Mouse (Mus musculus): ENCODE data around the gene Mrpl45. TPM values are rescaled to one million over a fixed set of nuclear protein-coding genes. Genes with fewer than 3 reads are reported as not detected.
"Not testable (repeated sequence)": the region's sequence is repeated elsewhere in the genome, so short reads cannot be mapped to it uniquely, and the experiment has no call there.

The Mrpl45 gene
- total and polyA plus RNA-seq, 3 experiments, result 106 to 153 (median 124) TPM

DNA sequence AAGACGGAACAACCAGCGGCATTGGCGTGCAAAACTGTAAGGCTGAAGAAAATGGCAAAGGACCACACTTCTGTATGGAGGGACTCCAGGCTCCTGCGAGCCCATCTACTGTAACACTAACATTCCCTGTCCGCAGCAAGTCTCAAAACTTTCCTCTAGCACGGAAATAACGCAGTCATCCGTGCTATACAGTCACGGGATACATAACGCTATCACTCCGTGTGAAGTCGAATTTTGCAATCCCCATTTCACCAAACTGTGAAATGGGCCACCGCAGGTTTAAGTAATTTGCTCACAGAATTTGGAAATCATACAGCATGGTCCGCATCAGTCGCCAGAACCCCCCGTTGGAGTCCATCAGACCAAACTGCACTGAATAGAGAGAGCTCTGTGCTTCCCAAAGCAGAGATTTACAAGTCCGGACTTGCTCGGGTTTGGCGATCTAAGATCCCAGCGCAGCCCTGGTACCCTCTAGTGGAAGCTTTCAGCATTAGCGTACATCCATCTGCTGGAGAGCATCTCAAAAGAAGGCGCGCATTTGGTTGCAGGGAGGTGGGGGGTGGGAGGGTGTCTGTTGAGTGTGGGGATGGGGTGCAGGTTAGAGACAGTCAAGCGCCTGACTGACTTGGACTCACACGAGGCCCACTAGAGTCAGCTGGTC lies 5.5 kb upstream of the Mrpl45 start (continued):
- TF ChIP-seq CHD1 (IDR thresholded peaks at IDR 0.05; ENCODE audit: low read depth, low read length), result peak; percentile 100

DNA sequence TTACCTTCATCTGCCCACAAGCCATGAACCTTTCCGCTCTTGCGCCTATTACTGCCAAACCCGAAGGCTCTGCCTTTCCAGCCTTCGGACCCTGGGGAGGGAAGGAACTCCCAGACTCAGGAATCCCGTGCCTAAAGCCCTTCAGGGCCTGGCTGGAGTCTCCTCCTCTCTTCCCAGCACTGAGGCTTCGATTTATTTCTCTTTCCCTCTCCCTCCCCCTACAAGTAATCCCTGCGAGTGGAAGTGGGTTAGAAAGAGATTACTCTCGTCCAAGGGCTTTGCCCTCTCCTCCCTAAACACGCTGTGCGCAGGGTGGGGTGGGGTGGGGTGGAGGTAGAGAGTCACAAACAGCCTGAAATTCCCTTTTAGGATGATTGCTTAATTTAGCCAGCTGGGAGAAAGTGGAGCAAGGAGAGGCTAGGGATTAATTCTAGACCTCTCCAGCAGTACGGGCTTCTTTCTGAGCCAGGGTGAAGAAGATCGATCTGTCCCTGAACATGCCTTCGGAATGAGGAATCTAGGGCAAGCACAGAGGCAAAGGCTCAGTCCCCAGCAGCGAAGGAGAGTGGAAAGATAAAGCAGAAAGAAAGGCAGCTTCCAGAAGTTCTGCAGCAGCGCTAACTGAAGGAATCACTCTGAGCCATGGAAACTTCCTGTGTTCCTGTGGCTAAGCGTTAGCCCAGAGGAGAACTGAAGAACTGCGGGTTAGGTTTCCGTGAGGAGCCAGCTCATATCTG lies 4.5 kb upstream of the Mrpl45 start:
- in situ Hi-C loops (cut with MboI; ENCODE audit: low pct_ligation_motif_present, low pct_unique_long_range_greater_than_20kb, low sequenced_read_pairs), result loop anchor here (5.0 kb wide), 1 partner anchor 34 kb away; no protein-coding TSS in a partner anchor
- H3K27me3 ChIP-seq (replicated peaks), result no peaks in the 10 kb centered on the region
- dilution Hi-C loops (cut with MboI; ENCODE audit: extremely low pct_ligation_motif_present, extremely low pct_unique_long_range_greater_than_20kb, low sequenced_read_pairs), result no loop called here
- H3K4me3 ChIP-seq (replicated peaks in 1 of 3; ENCODE audit: low read depth in 2 of 3, low read length in 2 of 3, poor library complexity in 1 of 3), result no peak overlapping the region
- H3K4me2 ChIP-seq (ENCODE audit: insufficient read depth, low read depth, poor library complexity, severe bottlenecking), result no peak overlapping the region
- no peaks in the 10 kb centered on the region for H3K9me3 ChIP-seq (replicated peaks; ENCODE audit: low read length)
- no peak overlapping the region for H3K9ac ChIP-seq (ENCODE audit: insufficient read depth, low read depth)
- peaks cover 0 to 24% of the 10 kb centered on the region in 2 experiments; a peak in 2 of 4 replicates for H3K4me1 ChIP-seq (ENCODE audit: control insufficient read depth in 1 of 2, insufficient read depth in 2 of 2)
- H3K36me3 ChIP-seq (replicated peaks in 1 of 2; ENCODE audit: control insufficient read depth in 1 of 2, insufficient read depth in 1 of 2, low read length in 1 of 2), result no peaks in the 10 kb centered on the region
- no peak for DNase-seq (ENCODE audit: extremely low read depth)
- H3K27ac ChIP-seq (ENCODE audit: insufficient read depth, low read depth), result no peak overlapping the region
- TF ChIP-seq CTCF (conservative IDR thresholded peaks at IDR 0.05 in 1 of 2, IDR thresholded peaks at IDR 0.05 in 1 of 2; ENCODE audit: low read depth in 2 of 2, low read length in 2 of 2) (no peak), JUND (conservative IDR thresholded peaks at IDR 0.05; ENCODE audit: low read depth, low read length) (no peak), JUN (IDR thresholded peaks at IDR 0.05; ENCODE audit: insufficient read depth, low read depth, low read length) (no peak), POLR2AphosphoS2 (IDR thresholded peaks at IDR 0.05; ENCODE audit: low read depth, low read length) (no peak), ETS1 (conservative IDR thresholded peaks at IDR 0.05; ENCODE audit: low read depth, low read length) (no peak), NRF1 (IDR thresholded peaks at IDR 0.05; ENCODE audit: low read depth, low read length) (no peak), USF2 (conservative IDR thresholded peaks at IDR 0.05; ENCODE audit: low read depth, low read length) (no peak), ZC3H11A (IDR thresholded peaks at IDR 0.05; ENCODE audit: low read depth, low read length) (no peak), MXI1 (IDR thresholded peaks at IDR 0.05; ENCODE audit: low read depth, low read length) (no peak)
- no peaks in the 10 kb centered on the region; the same call in 1 of the 2 replicates for H3K79me2 ChIP-seq (replicated peaks; ENCODE audit: control insufficient read depth, extremely low read depth, insufficient read depth, poor library complexity, severe bottlenecking)

- H3K4me3 ChIP-seq (replicated peaks in 1 of 3; ENCODE audit: low read depth in 2 of 3, low read length in 2 of 3, poor library complexity in 1 of 3); H3K4me2 ChIP-seq (ENCODE audit: insufficient read depth, low read depth, poor library complexity, severe bottlenecking); H3K27ac ChIP-seq (ENCODE audit: insufficient read depth, low read depth); DNase-seq (ENCODE audit: extremely low read depth); dilution Hi-C loops (cut with MboI; ENCODE audit: extremely low pct_ligation_motif_present, extremely low pct_unique_long_range_greater_than_20kb, low sequenced_read_pairs); H3K9ac ChIP-seq (ENCODE audit: insufficient read depth, low read depth); H3K36me3 ChIP-seq (replicated peaks in 1 of 2; ENCODE audit: control insufficient read depth in 1 of 2, insufficient read depth in 1 of 2, low read length in 1 of 2); H3K9me3 ChIP-seq (replicated peaks; ENCODE audit: low read length); H3K27me3 ChIP-seq (replicated peaks): not testable (repeated sequence)
- in situ Hi-C loops (cut with MboI; ENCODE audit: low pct_ligation_motif_present, low pct_unique_long_range_greater_than_20kb, low sequenced_read_pairs), result loop anchor here (5.0 kb wide), 1 partner anchor 36 kb away; no protein-coding TSS in a partner anchor
- peaks cover 2 to 35% of the 10 kb centered on the region in 2 experiments; a peak in 3 of 4 replicates for H3K4me1 ChIP-seq (ENCODE audit: control insufficient read depth in 1 of 2, insufficient read depth in 2 of 2)
- H3K79me2 ChIP-seq (replicated peaks; ENCODE audit: control insufficient read depth, extremely low read depth, insufficient read depth, poor library complexity, severe bottlenecking), result peaks cover 11% of the 10 kb centered on the region
- peak; percentile 63; the same call in 1 of the 2 replicates for TF ChIP-seq ZNF384 (IDR thresholded peaks at IDR 0.05; ENCODE audit: low read depth, low read length)
These were observed 2.6 kb upstream of the Mrpl45 start for GRCm38 (mm10) chr11:97312871-97313270.
